Mouse (Mus musculus) layer of hippocampus, postnatal 25 days (tissue): ENCODE measurements around the gene Kcnk6. TPM values are rescaled to one million over a fixed set of nuclear protein-coding genes. Genes with fewer than 3 reads are reported as not detected.
A peak's percentile ranks its signal among the peaks of the same experiment; 100 is the strongest.
"Not testable (repeated sequence)": the region's sequence is repeated elsewhere in the genome, so short reads cannot be mapped to it uniquely, and the experiment has no call there.

Experiments used
- DNase-seq, 2 experiments: peaks; one replicate each; pipeline ENCODE4 v3.0.0; 2022; ENCODE audit warnings: mixed read lengths in 2 of 2, low spot score in 1 of 2; ENCODE audit errors: extremely low spot score in 1 of 2
- total RNA-seq, 2 experiments: library from RNA; stranded (reverse); gene quantifications; 2 replicates each; pipeline ENCODE4 v1.2.3; 2021

Kcnk6 gene
- total RNA-seq, 2 experiments from 2014 or later: 2.0 to 2.3 TPM

- DNase-seq: no peak
These were observed 15.4 kb upstream of the Kcnk6 start for GRCm38 (mm10) chr7:29247706-29248105.

GRCm38 (mm10) chr7:29247314-29247700 lies 15.0 kb upstream of the Kcnk6 start:
- DNase-seq: peak; percentile 76 to 92

GRCm38 (mm10) chr7:29246619-29247313 lies 14.5 kb upstream of the Kcnk6 start:
- DNase-seq: no peak

GRCm38 (mm10) chr7:29246015-29246414 lies 13.7 kb upstream of the Kcnk6 start:
- no peak for DNase-seq

- DNase-seq: no peak
These were observed 12.6 kb upstream of the Kcnk6 start for GRCm38 (mm10) chr7:29244732-29245416.

GRCm38 (mm10) chr7:29238019-29238967 lies 6.0 kb upstream of the Kcnk6 start, which contains the start of gene Yif1b:
TSS of gene Yif1b (plus strand) at chr7:29238329.
- peak; percentile 83 to 93 for DNase-seq

GRCm38 (mm10) chr7:29237596-29237995 lies 5.3 kb upstream of the Kcnk6 start:
- DNase-seq: not testable (repeated sequence)

GRCm38 (mm10) chr7:29236593-29236992 lies 4.3 kb upstream of the Kcnk6 start:
- DNase-seq: no peak

- no peak for DNase-seq
These were observed 2.3 kb upstream of the Kcnk6 start for GRCm38 (mm10) chr7:29234661-29235060.

GRCm38 (mm10) chr7:29233745-29234144 lies 1.4 kb upstream of the Kcnk6 start:
- no peak for DNase-seq

- no peak for DNase-seq
These were observed 798 bp downstream of the Kcnk6 start for GRCm38 (mm10) chr7:29231517-29231916.

GRCm38 (mm10) chr7:29230560-29230959 lies 1.8 kb downstream of the Kcnk6 start:
- DNase-seq: no peak

- no peak for DNase-seq
These were observed 4.1 kb downstream of the Kcnk6 start for GRCm38 (mm10) chr7:29228202-29228601.

- no peak for DNase-seq
These were observed 6.8 kb downstream of the Kcnk6 start for GRCm38 (mm10) chr7:29225520-29225919.

GRCm38 (mm10) chr7:29224756-29225394 lies 7.4 kb downstream of the Kcnk6 start:
- DNase-seq: no peak

GRCm38 (mm10) chr7:29214846-29215245 lies 17.5 kb downstream of the Kcnk6 start:
- DNase-seq: no peak

GRCm38 (mm10) chr7:29214236-29214635 lies 18.1 kb downstream of the Kcnk6 start:
- DNase-seq: no peak

- DNase-seq: no peak
These were observed 18.6 kb downstream of the Kcnk6 start, which contains the start of gene Catsperg1 for GRCm38 (mm10) chr7:29213675-29214082. TSS of gene Catsperg1 (minus strand) at chr7:29214035.

- DNase-seq: not testable (repeated sequence)
These were observed 19.3 kb downstream of the Kcnk6 start for GRCm38 (mm10) chr7:29212775-29213560.
